Mouse (Mus musculus) testis, postnatal 14 days (tissue): ENCODE data around the gene Golph3.

Source experiments
- DNase-seq: peaks from one replicate; pipeline ENCODE4 v3.0.0; 2021; ENCODE audit warnings: low spot score

The Golph3 gene

GRCm38 (mm10) chr15:12321091-12321787 lies at the start of gene Golph3:
TSS of gene Golph3 (plus strand) at chr15:12321450.
- DNase-seq = peak; percentile 94

- no peak for DNase-seq
Observed at GRCm38 (mm10) chr15:12273325-12274052, 47.8 kb upstream of the Golph3 start.

GRCm38 (mm10) chr15:12274053-12274769 lies 47.0 kb upstream of the Golph3 start:
- DNase-seq = no peak

- DNase-seq = no peak
Observed at GRCm38 (mm10) chr15:12275091-12275623, 46.1 kb upstream of the Golph3 start.

- no peak for DNase-seq
Observed at GRCm38 (mm10) chr15:12279816-12280215, 41.4 kb upstream of the Golph3 start.

GRCm38 (mm10) chr15:12284794-12285534 lies 36.3 kb upstream of the Golph3 start:
- DNase-seq = no peak

GRCm38 (mm10) chr15:12285535-12285809 lies 35.8 kb upstream of the Golph3 start:
- no peak for DNase-seq

- DNase-seq = no peak
Observed at GRCm38 (mm10) chr15:12290330-12290729, 30.9 kb upstream of the Golph3 start.

- no peak for DNase-seq
Observed at GRCm38 (mm10) chr15:12291757-12292156, 29.5 kb upstream of the Golph3 start.

GRCm38 (mm10) chr15:12296228-12296627 lies 25.0 kb upstream of the Golph3 start:
- DNase-seq = no peak

GRCm38 (mm10) chr15:12298231-12298737 lies 23.0 kb upstream of the Golph3 start:
- no peak for DNase-seq

- no peak for DNase-seq
Observed at GRCm38 (mm10) chr15:12301771-12302170, 19.5 kb upstream of the Golph3 start.

- DNase-seq = no peak
Observed at GRCm38 (mm10) chr15:12306188-12307071, 14.8 kb upstream of the Golph3 start.

- DNase-seq = no peak
Observed at GRCm38 (mm10) chr15:12307114-12307513, 14.1 kb upstream of the Golph3 start.

- DNase-seq = no peak
Observed at GRCm38 (mm10) chr15:12308539-12308938, 12.7 kb upstream of the Golph3 start.

- no peak for DNase-seq
Observed at GRCm38 (mm10) chr15:12310676-12311075, 10.6 kb upstream of the Golph3 start.

GRCm38 (mm10) chr15:12311465-12311864 lies 9.8 kb upstream of the Golph3 start:
- no peak for DNase-seq

GRCm38 (mm10) chr15:12313255-12313654 lies 8.0 kb upstream of the Golph3 start:
- no peak for DNase-seq

- no peak for DNase-seq
Observed at GRCm38 (mm10) chr15:12314584-12314983, 6.7 kb upstream of the Golph3 start.

- DNase-seq = no peak
Observed at GRCm38 (mm10) chr15:12315996-12316395, 5.3 kb upstream of the Golph3 start.

GRCm38 (mm10) chr15:12317290-12317689 lies 4.0 kb upstream of the Golph3 start:
- no peak for DNase-seq
